ENCODE assay signal across 9 mouse cellular contexts in genomic region chr4:155832321-155832720, GRCm38 (mm10). TPM values are rescaled to one million over a fixed set of nuclear protein-coding genes. Genes with fewer than 3 reads are reported as not detected.
A peak's percentile ranks its signal among the peaks of the same experiment; 100 is the strongest.
DNase-seq lines count a peak whose midpoint lies in the region; ATAC-seq and TF ChIP-seq lines count a peak whose summit lies in the region.
"Had no signal": no experiment of that assay in that cellular context is flagged by ENCODE, and none has a peak within 500 bp of the region (broad histone marks: within the 10 kb centered on the region; RNA-seq: fewer than 3 reads in every experiment).

No protein-coding gene starts in this region.

- no peaks in the 10 kb centered on the region for H3K9me3 ChIP-seq in heart, embryonic 13.5 days
- no peaks in the 10 kb centered on the region for H3K9me3 ChIP-seq in G1E (replicated peaks)
- H3K9me3 ChIP-seq in heart, embryonic 16.5 days (replicated peaks; ENCODE audit: control insufficient read depth, low read length), result 0 out of 2 replicates have a peak, but pooled peaks cover 2% of the 10 kb centered on the region
- H3K9me3 ChIP-seq in midbrain, embryonic 10.5 days (replicated peaks), result no peaks in the 10 kb centered on the region

- H3K4me2 ChIP-seq in heart, embryonic 13.5 days, result peak overlapping the region; percentile 98
- peak overlapping the region; percentile 90 for H3K4me2 ChIP-seq in heart, embryonic 16.5 days (ENCODE audit: low read depth, low read length)

- peak overlapping the region; percentile 81 for H3K4me3 ChIP-seq in heart, embryonic 13.5 days
- H3K4me3 ChIP-seq in G1E (ENCODE audit: low read depth, low read length), result peak overlapping the region; percentile 93
- H3K4me3 ChIP-seq in heart, embryonic 16.5 days (ENCODE audit: low read length), result peak overlapping the region; percentile 66
- peak overlapping the region; percentile 70 for H3K4me3 ChIP-seq in midbrain, embryonic 10.5 days

- WGBS in heart, embryonic 13.5 days, result 43% methylated on average over 10 of the region's 10 CpGs
- WGBS in heart, embryonic 16.5 days, result 48% methylated on average over 10 of the region's 10 CpGs
- 55% methylated on average over 10 of the region's 10 CpGs for WGBS in midbrain, embryonic 10.5 days

- peaks cover 31% of the 10 kb centered on the region for H3K4me1 ChIP-seq in heart, embryonic 13.5 days
- H3K4me1 ChIP-seq in G1E (ENCODE audit: insufficient read depth, low read depth, low read length), result peaks cover 40% of the 10 kb centered on the region
- H3K4me1 ChIP-seq in heart, embryonic 16.5 days (ENCODE audit: control insufficient read depth, insufficient read depth, low read length), result peaks cover 18% of the 10 kb centered on the region
- peaks cover 27% of the 10 kb centered on the region for H3K4me1 ChIP-seq in midbrain, embryonic 10.5 days

- H3K27ac ChIP-seq in heart, embryonic 13.5 days (replicated peaks), result peak overlapping the region; percentile 92
- H3K27ac ChIP-seq in heart, embryonic 16.5 days (ENCODE audit: low read length), result no peak overlapping the region
- H3K27ac ChIP-seq in midbrain, embryonic 10.5 days (replicated peaks), result peak overlapping the region; percentile 88

- no peak for TF ChIP-seq CTCF in G1E (IDR thresholded peaks at IDR 0.05; ENCODE audit: low read depth, low read length)

- intact Hi-C loops in heart, postnatal 25 days (cut with DNase I), result loop anchor here (5.0 kb wide), 2 partner anchors 60 to 110 kb away; partner anchors contain the start of genes Acap3, Pusl1 and Ube2j2

- peak overlapping the region; percentile 88 for H3K9ac ChIP-seq in heart, embryonic 13.5 days
- H3K9ac ChIP-seq in heart, embryonic 16.5 days (ENCODE audit: low read length), result peak overlapping the region; percentile 85

- peaks cover 29% of the 10 kb centered on the region for H3K36me3 ChIP-seq in heart, embryonic 13.5 days
- H3K36me3 ChIP-seq in G1E (replicated peaks), result peaks cover 61% of the 10 kb centered on the region
- H3K36me3 ChIP-seq in heart, embryonic 16.5 days (ENCODE audit: control insufficient read depth, insufficient read depth), result peaks cover 5% of the 10 kb centered on the region
- peaks cover 41% of the 10 kb centered on the region for H3K36me3 ChIP-seq in midbrain, embryonic 10.5 days

- H3K27me3 ChIP-seq in heart, embryonic 13.5 days (replicated peaks), result no peaks in the 10 kb centered on the region
- H3K27me3 ChIP-seq in G1E (ENCODE audit: insufficient read depth, low read length), result no peaks in the 10 kb centered on the region
- no peaks in the 10 kb centered on the region for H3K27me3 ChIP-seq in heart, embryonic 16.5 days (ENCODE audit: control insufficient read depth, insufficient read depth, low read length)
- no peaks in the 10 kb centered on the region for H3K27me3 ChIP-seq in midbrain, embryonic 10.5 days (ENCODE audit: low read depth, poor library complexity, severe bottlenecking)

- ATAC-seq in heart, embryonic 13.5 days (ENCODE audit: extremely low read depth, insufficient number of reproducible peaks, low FRiP score, low TSS enrichment), result no peak
- ATAC-seq in G1E (ENCODE audit: extremely low read depth, insufficient number of reproducible peaks, low FRiP score, poor library complexity, severe bottlenecking), result no peak
- ATAC-seq in heart, embryonic 16.5 days (replicated peaks; ENCODE audit: extremely low read depth, insufficient read depth, low FRiP score), result no peak

- no peak for DNase-seq in heart, postnatal 25 days (ENCODE audit: low spot score)
- DNase-seq in G1E (ENCODE audit: low spot score), result no peak
- no peak for DNase-seq in midbrain, embryonic 10.5 days (ENCODE audit: low spot score)
- DNase-seq in ovary, postnatal 10 days (ENCODE audit: low spot score), result no peak
- DNase-seq in cerebellum, postnatal 36 days, result no peak
- DNase-seq in spleen, postnatal 36 days (ENCODE audit: low spot score in 2 of 2), result no peak
- DNase-seq: kidney, adult 18-20 months had no signal

RNA-seq across cellular contexts. Expression of gene Aurkaip1, which starts 1.2 kb away (rescaled TPM):
- polyA plus RNA-seq in heart, embryonic 13.5 days (2015; fragmentation: Nextera tagmentation; extraction: Ambion mirVana), result 126 and 144 TPM in 2 replicates
- total RNA-seq in heart, postnatal 25 days (2021), result 100 to 1,000 TPM; 108 to 109 TPM
- total RNA-seq in G1E (2014; fragmentation: Nextera tagmentation), result 147 and 155 TPM in 2 replicates
- 158 and 160 TPM in 2 replicates for total RNA-seq in G1E (2017)
- 291 and 293 TPM in 2 replicates for polyA plus RNA-seq in G1E (2012)
- polyA plus RNA-seq in heart, embryonic 16.5 days (2015; fragmentation: Nextera tagmentation; extraction: Ambion mirVana), result 124 and 132 TPM in 2 replicates
- 159 and 172 TPM in 2 replicates for polyA plus RNA-seq in midbrain, embryonic 10.5 days (2016; fragmentation: Nextera tagmentation; extraction: Ambion mirVana)

RNA-seq across cellular contexts. Expression of gene Mxra8, which starts 7.2 kb away (rescaled TPM):
- polyA plus RNA-seq in heart, embryonic 13.5 days (2015; fragmentation: Nextera tagmentation; extraction: Ambion mirVana), result 56.7 and 59.3 TPM in 2 replicates
- 10 to 100 TPM; 30.5 to 33.0 TPM for total RNA-seq in heart, postnatal 25 days (2021)
- total RNA-seq in G1E (2014; fragmentation: Nextera tagmentation) (not detected in 2 replicates), G1E (2017) (0.33 and 0.46 TPM in 2 replicates)
- not detected in 2 replicates for polyA plus RNA-seq in G1E (2012)
- polyA plus RNA-seq in heart, embryonic 16.5 days (2015; fragmentation: Nextera tagmentation; extraction: Ambion mirVana), result 77.8 and 86.8 TPM in 2 replicates
- polyA plus RNA-seq in midbrain, embryonic 10.5 days (2016; fragmentation: Nextera tagmentation; extraction: Ambion mirVana), result 50.7 and 53.1 TPM in 2 replicates

RNA-seq across cellular contexts. Expression of gene Dvl1, which starts 14.9 kb away (rescaled TPM):
- polyA plus RNA-seq in heart, embryonic 13.5 days (2015; fragmentation: Nextera tagmentation; extraction: Ambion mirVana), result 2.8 and 2.9 TPM in 2 replicates
- total RNA-seq in heart, postnatal 25 days (2021), result 10 to 100 TPM; 43.3 to 44.3 TPM
- total RNA-seq in G1E (2014; fragmentation: Nextera tagmentation) (14.4 and 16.8 TPM in 2 replicates), G1E (2017) (9.2 and 13.7 TPM in 2 replicates)
- 77.7 and 92.8 TPM in 2 replicates for polyA plus RNA-seq in G1E (2012)
- polyA plus RNA-seq in heart, embryonic 16.5 days (2015; fragmentation: Nextera tagmentation; extraction: Ambion mirVana), result 3.5 TPM in 2 replicates
- polyA plus RNA-seq in midbrain, embryonic 10.5 days (2016; fragmentation: Nextera tagmentation; extraction: Ambion mirVana), result 5.0 and 5.4 TPM in 2 replicates

RNA-seq across cellular contexts. Expression of gene Ccnl2, which starts 20.0 kb away (rescaled TPM):
- 97.1 and 113 TPM in 2 replicates for polyA plus RNA-seq in heart, embryonic 13.5 days (2015; fragmentation: Nextera tagmentation; extraction: Ambion mirVana)
- 10 to 100 TPM; 35.6 to 37.8 TPM for total RNA-seq in heart, postnatal 25 days (2021)
- total RNA-seq in G1E (2014; fragmentation: Nextera tagmentation) (121 and 171 TPM in 2 replicates), G1E (2017) (125 and 150 TPM in 2 replicates)
- 33.0 and 41.8 TPM in 2 replicates for polyA plus RNA-seq in G1E (2012)
- 126 and 129 TPM in 2 replicates for polyA plus RNA-seq in heart, embryonic 16.5 days (2015; fragmentation: Nextera tagmentation; extraction: Ambion mirVana)
- 161 and 171 TPM in 2 replicates for polyA plus RNA-seq in midbrain, embryonic 10.5 days (2016; fragmentation: Nextera tagmentation; extraction: Ambion mirVana)

RNA-seq across cellular contexts. Expression of gene Mrpl20, which starts 29.6 kb away (rescaled TPM):
- polyA plus RNA-seq in heart, embryonic 13.5 days (2015; fragmentation: Nextera tagmentation; extraction: Ambion mirVana), result 138 and 157 TPM in 2 replicates
- 10 to 100 TPM; 75.0 to 78.0 TPM for total RNA-seq in heart, postnatal 25 days (2021)
- total RNA-seq in G1E (2014; fragmentation: Nextera tagmentation), result 86.3 and 97.2 TPM in 2 replicates
- 85.3 and 124 TPM in 2 replicates for total RNA-seq in G1E (2017)
- 15.1 and 17.9 TPM in 2 replicates for polyA plus RNA-seq in G1E (2012)
- 133 and 138 TPM in 2 replicates for polyA plus RNA-seq in heart, embryonic 16.5 days (2015; fragmentation: Nextera tagmentation; extraction: Ambion mirVana)
- polyA plus RNA-seq in midbrain, embryonic 10.5 days (2016; fragmentation: Nextera tagmentation; extraction: Ambion mirVana), result 235 and 260 TPM in 2 replicates

Comparison
In these comparisons a context has a peak if more than half of its experiments do, and no peak if none do; other contexts are left out.
1. RNA of gene Mxra8, which starts 7.2 kb away (polyA plus RNA-seq): 77.8 to 86.8 TPM in heart, embryonic 16.5 days, 56.7 to 59.3 TPM in heart, embryonic 13.5 days and 50.7 to 53.1 TPM in midbrain, embryonic 10.5 days; not detected in G1E; every median in the first group is over 10 times any median in the second.
2. RNA of gene Dvl1, which starts 14.9 kb away (polyA plus RNA-seq): 77.7 to 92.8 TPM in G1E; 5.0 to 5.4 TPM in midbrain, embryonic 10.5 days, 3.5 TPM in heart, embryonic 16.5 days and 2.8 to 2.9 TPM in heart, embryonic 13.5 days; every median in the first group is over 10 times any median in the second.
3. Peak in every context shown above with its lines, with median percentiles within 50 percentile points of each other: H3K4me3 ChIP-seq.